Mouse (Mus musculus) testis, adult 2 months (tissue): ENCODE results near the gene Echdc3.

Experiments
- CTCF ChIP-seq: fragments of 200-500 bp; IDR thresholded peaks from 2 replicates; pipeline ENCODE4 v1.5.1; 2012; ENCODE audit warnings: low read depth, mild to moderate bottlenecking, inconsistent platforms, low read length, moderate library complexity; ENCODE audit not compliant: control insufficient read depth, insufficient read depth, insufficient replicate concordance
- POLR2A ChIP-seq: fragments of 200-500 bp; IDR thresholded peaks from 2 replicates; pipeline ENCODE4 v1.6.1; 2012; ENCODE audit warnings: low read depth, mild to moderate bottlenecking, inconsistent platforms, low read length, moderate library complexity; ENCODE audit not compliant: control insufficient read depth

DNA sequence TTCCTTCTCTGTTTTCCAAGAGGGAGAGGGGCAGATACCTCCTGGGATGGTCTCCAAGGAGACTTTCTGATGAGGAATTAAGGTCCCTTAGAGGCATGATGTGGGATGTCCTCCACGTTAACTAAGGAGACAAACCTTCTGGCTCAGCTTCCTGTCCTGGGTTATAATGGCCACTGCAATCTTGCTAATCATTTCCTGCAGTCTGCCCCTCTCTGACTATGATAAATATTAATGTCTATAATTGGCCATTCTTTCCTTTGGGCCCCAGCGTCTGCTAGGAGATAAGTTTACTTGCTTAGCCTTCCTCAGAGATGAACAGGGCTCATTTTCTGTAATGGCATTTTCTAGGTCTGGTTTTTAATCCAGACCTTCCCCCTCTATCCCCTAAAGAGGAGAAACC is 53.1 kb downstream of the Echdc3 start:
- TF ChIP-seq CTCF (no peak), POLR2A (no peak)
